Mouse (Mus musculus): ENCODE data around the gene Catsper1.

The Catsper1 gene

DNA sequence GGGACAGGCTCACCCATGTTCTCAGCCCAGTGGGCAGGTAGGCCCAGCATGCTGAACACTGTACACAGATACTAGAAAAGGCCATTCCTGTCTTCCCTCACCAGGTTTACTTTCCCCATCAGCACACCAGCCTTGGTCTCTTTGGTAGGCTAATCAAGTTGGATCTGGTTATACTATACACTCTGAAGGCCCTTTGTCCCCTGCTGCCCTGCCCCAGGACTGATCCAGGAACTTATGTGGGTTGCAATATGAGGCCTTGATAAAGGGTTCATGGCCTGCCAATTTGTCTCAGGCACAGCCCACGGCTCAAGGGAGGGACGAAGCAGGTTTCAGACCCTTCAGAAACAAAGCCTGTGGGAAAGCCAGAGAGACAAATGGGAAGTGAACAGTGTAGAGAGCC lies 18.1 kb downstream of the Catsper1 start:
- no peak for DNase-seq (ENCODE audit: low read depth, low spot score)

DNA sequence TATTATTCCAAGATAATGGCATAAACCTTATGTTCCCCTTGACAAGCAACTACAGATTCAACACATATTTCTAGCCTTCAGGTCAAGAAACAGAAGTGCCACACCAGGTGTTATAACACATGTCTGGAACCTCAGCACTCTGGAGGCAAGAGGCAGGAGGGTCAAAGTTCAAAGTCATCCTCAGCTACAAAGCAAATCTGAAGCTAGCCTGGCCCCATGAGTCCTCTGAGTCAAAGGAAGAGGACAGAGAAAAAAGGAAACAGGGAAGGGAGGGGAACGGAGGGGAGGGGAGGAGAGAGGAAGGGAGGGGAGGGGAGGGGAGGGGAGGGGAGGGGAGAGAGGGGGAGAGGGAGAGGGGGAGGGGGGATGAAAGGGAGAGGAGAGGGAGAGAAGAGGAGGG lies 20.5 kb downstream of the Catsper1 start:
- no peak for DNase-seq (ENCODE audit: low read depth, low spot score)

DNA sequence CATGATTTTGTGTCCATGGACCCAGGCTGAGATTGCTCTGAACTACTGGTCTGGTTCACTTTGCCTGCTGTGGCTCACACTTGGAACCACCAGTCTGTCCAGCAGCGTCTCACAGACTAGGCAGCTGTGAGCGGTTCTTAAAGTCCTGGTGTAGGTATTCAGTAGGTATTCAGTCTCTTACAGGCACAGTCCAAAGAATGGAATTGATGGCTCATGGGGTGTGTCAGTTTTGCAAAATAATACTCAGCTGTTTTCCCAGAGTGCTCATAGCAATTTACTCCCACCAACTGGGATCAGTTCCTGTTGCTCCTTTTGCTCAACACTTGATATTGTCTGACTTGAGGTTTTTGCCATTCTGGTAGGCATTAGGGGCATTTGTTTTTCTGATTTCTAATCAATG lies 26.6 kb downstream of the Catsper1 start:
- DNase-seq (ENCODE audit: low read depth, low spot score), result no peak

DNA sequence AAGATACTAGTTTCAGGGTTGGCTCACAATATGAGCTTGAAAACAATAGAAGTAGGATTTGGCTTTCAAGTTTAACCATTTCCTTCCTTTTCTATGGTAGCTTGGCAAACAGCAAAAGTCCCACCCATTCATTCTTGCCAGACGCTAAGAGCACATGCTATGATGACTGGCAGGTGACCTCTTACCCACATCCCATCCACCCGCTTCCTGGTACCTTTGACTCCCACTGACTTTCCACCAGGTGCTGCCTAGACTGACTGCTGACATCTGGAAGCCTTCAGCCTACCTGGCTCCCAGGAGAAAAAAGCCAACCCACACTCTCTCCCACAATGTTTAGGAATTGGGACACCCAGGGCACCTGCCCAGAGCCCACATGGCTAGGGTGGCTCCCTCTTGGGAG lies 28.6 kb downstream of the Catsper1 start:
- DNase-seq (ENCODE audit: low read depth, low spot score), result no peak

DNA sequence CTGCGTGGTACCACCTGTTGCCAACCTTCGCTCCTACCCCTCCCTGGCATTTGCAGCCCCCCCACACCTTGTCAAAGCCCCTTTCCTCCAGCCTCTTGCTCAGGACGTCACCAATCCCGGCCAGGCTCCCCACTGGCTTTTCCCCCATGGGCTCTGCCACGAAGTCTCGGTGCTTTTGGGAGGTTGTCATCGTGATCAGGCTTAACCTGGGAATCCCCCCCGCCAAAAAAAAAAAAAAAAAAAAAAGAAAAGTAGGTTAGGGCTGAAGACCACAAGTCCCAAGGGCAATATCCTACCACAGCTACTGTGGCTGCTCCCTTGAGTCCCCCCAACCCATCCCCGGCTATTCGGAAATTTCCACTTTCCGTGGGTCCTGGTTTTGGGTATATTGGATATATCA lies 30.2 kb downstream of the Catsper1 start:
- DNase-seq (ENCODE audit: low read depth, low spot score), result no peak

DNA sequence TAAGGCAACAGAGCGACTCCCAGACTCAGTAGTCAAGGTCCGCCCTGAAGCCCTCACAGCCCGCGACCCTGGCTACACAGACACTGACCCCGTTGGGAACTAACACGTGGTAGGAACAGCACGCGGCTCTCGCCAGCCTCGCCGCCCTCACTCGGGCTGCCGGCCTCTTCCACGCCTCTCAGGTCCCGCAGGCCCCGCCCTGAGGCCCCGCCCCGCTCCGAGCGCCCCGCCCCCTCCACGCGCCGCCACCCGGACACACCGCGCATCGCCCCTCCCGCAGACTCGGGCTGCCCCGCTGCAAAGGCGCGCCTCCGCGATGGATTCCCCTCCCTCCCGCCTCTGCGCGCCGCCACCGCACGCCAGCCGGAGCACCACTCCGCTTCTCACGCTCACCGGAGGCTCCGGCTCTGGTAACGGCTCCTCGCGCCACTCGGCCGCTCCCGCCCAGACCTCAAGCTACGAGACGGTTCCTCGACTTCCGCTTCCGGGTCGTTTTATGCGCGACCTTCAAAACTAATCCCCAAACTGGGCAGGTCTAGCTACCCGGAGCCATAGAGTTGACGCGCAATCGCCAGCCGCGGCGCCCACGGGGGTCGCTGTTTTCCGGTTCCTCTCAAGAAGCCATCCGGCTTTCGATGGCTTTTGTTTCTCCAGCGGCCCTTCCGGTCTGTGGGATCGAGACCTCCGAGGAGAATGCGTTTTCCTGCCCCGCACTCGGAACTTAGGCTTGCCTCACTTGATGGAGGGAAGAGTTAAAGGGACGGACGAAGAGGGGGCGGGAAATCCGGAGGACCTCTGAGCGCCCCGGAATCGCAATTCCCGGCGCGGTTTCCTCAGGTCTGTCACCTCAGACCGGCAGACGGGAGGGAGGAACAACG lies 30.9 kb downstream of the Catsper1 start, which contains the start of gene Eif1ad:
TSS of gene Eif1ad (plus strand) at position 567 of the 878 bp plus-strand sequence.
- DNase-seq (ENCODE audit: low read depth, low spot score), result peak; percentile 95

DNA sequence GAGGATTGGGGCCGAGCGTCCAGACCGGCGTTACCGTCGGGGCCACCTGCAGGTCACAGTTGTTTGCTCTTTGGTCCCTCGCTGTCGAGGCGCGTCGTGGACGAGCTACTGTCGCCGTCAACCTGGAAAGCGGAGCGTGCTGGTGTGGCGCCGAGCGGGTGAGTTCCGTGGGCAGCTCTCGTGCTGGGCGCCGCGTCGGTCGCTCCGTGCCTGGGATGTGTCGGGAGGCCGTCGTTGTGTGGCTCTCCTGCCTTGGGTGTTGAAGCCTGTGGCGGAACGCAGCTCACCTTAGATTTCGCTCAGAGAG lies 31.5 kb downstream of the Catsper1 start, which contains the start of gene Banf1:
TSS of gene Banf1 (minus strand) at position 116 of the 307 bp plus-strand sequence.
- no peak for DNase-seq (ENCODE audit: low read depth, low spot score)

DNA sequence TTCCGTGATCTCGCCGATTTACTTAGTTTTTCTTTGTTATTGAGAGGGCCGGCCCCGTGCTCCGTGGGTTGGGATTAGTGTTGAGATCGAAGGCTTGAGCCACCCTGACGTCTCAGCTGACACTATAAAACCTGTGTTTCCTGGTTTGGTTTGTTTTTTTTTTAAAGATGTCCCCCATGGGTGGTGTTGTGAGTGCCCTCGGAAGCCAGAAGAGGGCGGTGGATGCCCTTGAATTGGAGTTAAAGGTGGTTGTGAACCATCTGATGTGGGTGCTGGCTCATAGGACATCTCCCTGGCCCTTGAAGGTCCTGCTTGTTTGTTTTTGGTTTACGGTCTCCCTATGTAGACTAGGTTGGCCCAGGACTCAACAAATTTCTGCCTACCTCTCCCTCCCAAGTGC lies 31.9 kb downstream of the Catsper1 start:
- no peak for DNase-seq (ENCODE audit: low read depth, low spot score)

DNA sequence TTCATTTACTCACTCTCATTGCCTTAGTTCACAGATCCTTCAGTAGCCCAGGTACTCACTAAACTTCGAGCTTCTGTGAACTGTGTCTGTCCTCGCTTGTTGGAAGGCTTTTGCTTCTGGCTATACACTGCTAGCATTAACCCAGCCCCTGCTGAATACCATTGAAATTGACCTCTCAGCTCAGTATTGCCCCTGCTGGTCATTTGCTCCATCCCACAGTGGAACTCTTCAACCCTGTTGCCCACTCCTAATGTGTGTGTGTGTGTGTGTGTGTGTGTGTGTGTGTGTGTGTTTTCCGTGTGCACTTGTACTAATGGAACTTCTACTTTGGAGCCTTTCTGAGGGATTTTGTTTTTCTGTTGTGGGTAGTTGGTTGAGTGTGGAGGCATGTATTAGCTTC lies 35.4 kb downstream of the Catsper1 start:
- DNase-seq (ENCODE audit: low read depth, low spot score), result no peak

DNA sequence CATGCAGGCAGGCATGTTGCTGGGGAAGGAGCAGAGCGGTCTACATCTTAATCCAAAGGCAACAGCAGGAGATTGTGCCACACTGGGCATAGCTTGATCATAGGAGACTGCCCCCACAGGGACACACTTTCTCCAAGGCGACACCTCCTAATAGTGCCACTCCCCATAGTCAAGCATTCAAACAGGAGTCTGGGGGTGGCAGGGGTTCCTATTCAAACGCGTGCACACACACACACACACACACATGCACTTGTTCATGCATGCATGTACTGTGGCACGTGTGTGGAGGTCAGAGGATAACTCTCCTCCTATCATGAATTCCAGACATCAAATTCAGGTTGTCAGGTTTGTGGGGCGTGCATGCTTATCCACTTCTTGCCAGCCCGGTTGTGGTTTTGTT lies 37.2 kb downstream of the Catsper1 start:
- no peak for DNase-seq (ENCODE audit: low read depth, low spot score)

DNA sequence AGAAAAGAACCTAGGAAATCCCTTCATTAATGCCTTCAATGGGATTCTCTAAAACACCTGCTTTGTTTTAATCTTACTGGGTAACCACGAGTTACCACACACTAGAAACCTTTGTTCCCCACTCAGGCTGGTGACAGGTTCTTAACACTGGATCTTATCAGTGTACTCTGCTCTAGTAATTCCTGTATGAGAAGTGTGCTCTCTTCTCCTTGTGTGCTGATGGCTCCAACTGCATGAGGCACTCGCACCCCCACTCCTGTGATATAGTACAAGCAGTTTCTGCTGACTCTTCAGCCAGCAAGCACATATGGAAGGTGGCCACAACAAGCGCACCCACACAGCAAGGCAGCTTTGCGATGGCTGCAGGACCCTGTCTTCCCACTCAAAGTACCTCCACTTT lies 38.6 kb downstream of the Catsper1 start:
- no peak for DNase-seq (ENCODE audit: low read depth, low spot score)

DNA sequence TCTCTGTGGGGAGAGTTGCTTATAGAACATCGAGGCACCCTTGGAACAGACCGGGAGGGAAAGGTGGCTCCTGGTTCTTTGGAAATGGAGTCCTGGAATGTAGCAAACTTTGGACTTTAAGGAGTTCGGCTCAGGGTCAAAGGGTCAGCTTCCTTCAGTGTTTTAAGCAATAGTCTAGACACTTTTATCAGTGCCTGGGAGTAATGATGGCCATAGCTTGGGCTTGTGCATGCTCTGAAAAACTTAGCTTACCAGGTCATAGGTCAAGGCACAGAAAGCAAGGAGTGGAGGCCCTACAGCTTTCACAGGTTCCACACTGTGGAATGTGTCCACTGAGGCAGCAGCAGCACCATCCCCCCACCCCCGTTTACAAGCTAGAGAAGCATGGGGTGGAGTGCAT lies 39.2 kb downstream of the Catsper1 start:
- no peak for DNase-seq (ENCODE audit: low read depth, low spot score)

DNA sequence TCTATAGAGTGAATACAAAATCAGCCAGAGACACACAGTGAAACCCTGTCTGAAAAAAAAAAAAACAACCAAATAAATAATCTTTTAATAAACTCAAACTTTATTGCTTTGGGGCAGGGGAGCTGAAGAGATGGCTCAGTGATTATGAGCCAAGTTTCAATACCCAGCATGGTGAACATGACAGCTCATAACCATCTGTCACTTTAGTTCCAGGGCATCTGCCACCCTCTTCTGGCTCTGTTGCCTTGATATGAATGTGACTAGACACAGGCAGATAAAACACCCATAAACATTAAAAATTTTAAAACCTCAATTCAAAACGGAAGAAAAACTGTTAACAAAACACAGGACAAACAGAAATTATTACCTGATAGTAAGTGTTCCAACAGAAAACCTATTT lies 41.9 kb downstream of the Catsper1 start:
- no peak for DNase-seq (ENCODE audit: low read depth, low spot score)

DNA sequence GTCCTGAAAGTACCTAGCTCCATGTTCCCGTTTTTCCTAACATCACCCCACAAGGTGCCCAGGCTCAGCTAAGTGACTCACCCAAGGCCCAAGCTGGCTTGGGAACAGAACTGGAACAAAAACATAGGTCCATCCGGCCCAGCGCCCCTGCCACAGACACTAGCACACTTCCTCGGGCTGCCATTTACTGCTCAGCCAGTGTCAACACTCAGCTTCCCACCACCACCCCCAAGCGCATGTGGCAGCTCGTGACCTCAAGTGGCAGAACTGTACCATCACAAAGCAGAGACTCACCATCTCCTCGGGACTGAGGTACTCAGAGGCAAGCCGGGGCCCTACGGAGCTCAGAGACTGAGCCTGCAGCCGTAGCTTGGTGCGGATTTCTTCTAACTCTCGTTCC lies 47.8 kb downstream of the Catsper1 start:
- no peak for DNase-seq (ENCODE audit: low read depth, low spot score)

DNA sequence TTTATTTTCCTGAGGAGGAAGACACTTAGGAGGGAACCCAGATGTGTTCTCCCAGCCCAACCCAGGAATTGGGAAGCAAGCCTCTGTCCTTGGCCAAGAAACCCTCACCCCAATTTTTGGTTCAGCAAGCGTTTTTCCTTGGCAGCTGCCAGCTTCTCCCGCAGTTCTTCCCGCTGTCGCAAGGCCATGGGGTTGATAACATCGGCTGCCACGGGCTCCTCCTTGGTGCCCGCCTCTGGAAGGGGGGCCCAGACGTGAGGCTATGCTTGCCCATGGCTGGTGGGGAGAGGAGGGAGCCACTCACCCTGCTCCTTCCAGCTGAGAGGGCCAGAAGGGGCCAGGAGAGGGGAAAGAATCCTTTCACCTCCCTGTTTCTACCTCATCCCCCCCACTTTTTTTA lies 49.2 kb downstream of the Catsper1 start:
- no peak for DNase-seq (ENCODE audit: low read depth, low spot score)

DNA sequence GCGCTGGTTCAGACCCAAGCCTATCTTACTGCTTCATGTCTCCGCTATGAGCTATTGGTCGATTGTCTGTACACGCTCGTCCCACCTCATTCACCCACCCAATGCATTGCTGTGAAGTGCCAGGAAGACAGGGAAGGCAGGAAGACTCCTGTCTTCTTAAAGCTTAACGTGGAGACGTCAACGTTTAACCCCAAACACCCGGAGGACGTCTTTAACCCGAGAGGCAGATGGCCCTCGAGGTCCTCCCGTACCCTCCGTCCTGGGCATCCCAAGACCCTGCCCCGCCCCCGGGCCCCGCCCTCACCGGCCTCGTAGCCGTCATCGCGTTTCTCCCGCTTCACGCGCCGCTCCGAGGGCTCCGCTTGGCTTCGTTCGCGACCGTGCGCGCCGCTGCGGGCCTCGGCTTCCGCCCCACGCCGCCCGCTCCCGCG lies 52.5 kb downstream of the Catsper1 start:
- DNase-seq (ENCODE audit: low read depth, low spot score), result no peak

DNA sequence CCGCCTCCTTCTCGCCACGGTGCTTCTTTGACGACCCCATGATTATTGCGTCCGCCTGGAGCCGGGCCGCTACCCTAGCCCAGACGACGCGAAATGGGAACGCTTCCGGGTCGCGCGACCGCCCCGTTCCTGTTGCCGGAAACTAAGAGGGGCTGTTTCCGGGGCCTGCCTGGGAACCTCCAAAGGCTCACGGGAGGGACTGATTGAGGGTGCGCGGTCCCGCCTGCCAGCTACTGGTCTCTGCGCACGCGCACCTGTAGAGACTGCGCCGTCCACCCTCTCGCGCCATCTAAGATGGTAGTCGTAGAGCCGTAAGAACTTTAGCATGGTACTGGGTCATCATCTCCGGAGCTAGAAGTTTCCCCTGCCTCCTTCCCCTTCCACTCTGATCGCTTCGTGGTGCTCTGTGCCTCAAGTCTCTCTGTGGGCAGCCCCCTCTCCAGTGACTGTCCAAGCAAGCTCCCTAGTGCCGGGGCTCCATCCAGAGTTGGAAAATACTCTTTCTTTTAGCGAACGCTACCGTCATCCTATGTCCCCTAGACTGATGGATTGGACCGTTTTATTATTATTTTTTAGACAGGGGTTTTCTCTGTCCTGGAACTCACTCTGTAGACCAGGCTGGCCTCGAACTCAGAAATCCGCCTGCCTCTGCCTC lies 53.2 kb downstream of the Catsper1 start, which contains the start of gene Sart1:
TSS of gene Sart1 (minus strand) at position 116 of the 655 bp plus-strand sequence.
- peak; percentile 89 for DNase-seq (ENCODE audit: low read depth, low spot score)

DNA sequence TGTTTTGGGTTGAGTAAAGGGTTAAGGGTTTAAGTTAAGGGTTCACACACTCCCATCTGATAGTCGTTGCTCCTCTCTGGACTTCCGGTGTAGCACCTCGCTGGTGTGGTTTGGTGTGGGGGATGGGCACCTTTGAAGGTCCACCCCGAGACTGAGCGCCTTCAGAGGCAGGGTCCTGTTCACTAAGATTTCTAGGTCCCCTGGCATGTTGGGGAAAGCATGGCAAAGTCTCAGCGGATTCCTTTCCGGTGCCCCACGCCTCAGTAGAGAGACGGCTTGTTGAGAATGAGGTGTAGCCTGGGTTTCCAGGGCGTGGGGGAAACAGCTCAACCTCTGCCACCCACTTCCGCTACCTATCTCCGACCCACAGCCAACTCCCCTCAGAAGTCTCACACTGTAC lies 54.1 kb downstream of the Catsper1 start:
- peak; percentile 47 for DNase-seq (ENCODE audit: low read depth, low spot score)

DNA sequence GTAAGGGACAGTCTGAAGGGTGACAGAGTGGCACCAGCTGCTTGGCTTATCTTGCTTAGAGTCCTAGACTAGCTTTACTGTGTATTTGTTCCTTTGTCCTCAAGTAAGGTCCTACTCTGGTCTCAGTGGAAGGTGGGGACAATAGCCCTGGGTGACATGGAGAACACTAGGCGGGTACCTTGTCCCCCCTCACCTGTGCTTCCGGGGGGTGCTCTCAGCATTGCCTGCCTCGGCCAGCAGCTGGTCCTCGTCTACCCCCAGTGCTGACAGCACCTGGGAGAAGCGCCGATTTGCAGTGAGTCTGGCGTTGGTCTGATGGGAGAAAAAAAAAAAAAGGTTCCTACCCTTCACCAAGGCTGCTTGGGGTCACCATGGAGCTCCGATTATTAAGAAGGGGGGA lies 54.9 kb downstream of the Catsper1 start:
- no peak for DNase-seq (ENCODE audit: low read depth, low spot score)

DNA sequence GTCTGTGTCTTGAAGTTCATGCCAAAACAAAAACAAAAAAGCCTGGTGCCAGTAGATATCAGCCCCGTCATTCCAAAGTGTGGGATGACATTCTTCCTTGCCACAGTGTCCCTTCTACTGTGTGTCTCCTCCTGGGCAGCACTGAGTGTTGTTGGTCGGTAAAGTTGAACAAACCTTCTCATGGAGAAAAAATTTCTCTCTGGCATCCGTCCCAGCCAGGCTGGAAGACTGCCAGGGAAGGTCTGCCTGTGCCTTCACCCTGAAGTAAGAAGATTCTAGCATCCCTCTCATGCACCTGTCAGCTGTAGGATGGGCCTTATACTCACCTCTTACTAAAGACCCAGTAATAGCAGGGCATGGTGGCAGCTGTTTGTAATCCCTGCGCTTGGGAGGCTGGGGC lies 57.4 kb downstream of the Catsper1 start:
- DNase-seq (ENCODE audit: low read depth, low spot score), result no peak

Measured in c-Kit-negative CD71-positive TER-119-positive erythroid progenitor cells, embryonic 14.5 days (primary cell).